Mouse (Mus musculus) heart, adult 2 months (tissue): ENCODE data around the gene Zbtb17. TPM values are rescaled to one million over a fixed set of nuclear protein-coding genes. Genes with fewer than 3 reads are reported as not detected.

ENCODE experiments used
- DNase-seq, 2 experiments: peaks; one replicate each; pipeline ENCODE4 v3.0.0; 2021
- H3K27ac ChIP-seq: fragments of 200-600 bp; 2 replicates; pipeline ENCODE4 v1.8.1; 2022
- H3K27me3 ChIP-seq: fragments of 200-500 bp; 2 replicates; pipeline ENCODE4 v1.6.1; 2012; ENCODE audit warnings: mild to moderate bottlenecking, low read length, inconsistent platforms, mixed read lengths; ENCODE audit not compliant: control insufficient read depth, insufficient read depth
- H3K36me3 ChIP-seq: fragments of 200-500 bp; 2 replicates; pipeline ENCODE4 v1.6.1; 2012; ENCODE audit warnings: low read length, inconsistent platforms; ENCODE audit not compliant: control insufficient read depth, insufficient read depth
- H3K4me1 ChIP-seq: fragments of 200-500 bp; 2 replicates; pipeline ENCODE4 v1.6.1; 2011; ENCODE audit warnings: low read length; ENCODE audit not compliant: control insufficient read depth, insufficient read depth
- H3K4me3 ChIP-seq: fragments of 200-600 bp; 2 replicates; pipeline ENCODE4 v1.8.1; 2022
- H3K79me2 ChIP-seq: fragments of 200-500 bp; replicated peaks from 2 replicates; pipeline ENCODE4 v1.6.1; 2012; ENCODE audit warnings: mild to moderate bottlenecking, inconsistent platforms, low read length, moderate library complexity, mixed read lengths; ENCODE audit not compliant: control insufficient read depth, insufficient read depth
- H3K9ac ChIP-seq: fragments of 200-500 bp; 2 replicates; pipeline ENCODE4 v1.6.1; 2012; ENCODE audit warnings: low read depth, mild to moderate bottlenecking, control low read depth, inconsistent platforms, low read length, mixed read lengths
- CTCF ChIP-seq: fragments of 200-600 bp; IDR thresholded peaks from 2 replicates; pipeline ENCODE4 v1.8.1; 2022; ENCODE audit warnings: antibody characterized with exemption, mild to moderate bottlenecking, moderate library complexity
- EP300 ChIP-seq: fragments of 200-500 bp; IDR thresholded peaks from 2 replicates; pipeline ENCODE4 v1.6.1; 2011; ENCODE audit warnings: low read depth, low read length, control low read depth; ENCODE audit not compliant: insufficient read depth
- POLR2A ChIP-seq: fragments of 200-500 bp; IDR thresholded peaks from 2 replicates; pipeline ENCODE4 v1.6.1; 2011; ENCODE audit warnings: mild to moderate bottlenecking, low read depth, low read length, control low read depth; ENCODE audit not compliant: insufficient read depth
- WGBS: fragments of 180-500 bp; shearing (Covaris S2); methylation state at CpG from one replicate; pipeline ENCODE4 v1.1.7; 2018; 5-methylcytosine and 5-hydroxymethylcytosine counted together
- intact Hi-C: fragments of 180-260 bp; cut with DNase I; formaldehyde crosslinking; loops from one replicate; pipeline ENCODE4 v1.15.1; 2025
- polyA plus RNA-seq: library from polyadenylated mRNA; depleted of rRNA; stranded (reverse); fragments of >200 nt; gene quantifications from 2 replicates; pipeline ENCODE4 v1.2.3, GENCODE M21; 2012
- total RNA-seq, 2 experiments: library from RNA; stranded (reverse); gene quantifications; 2 replicates each; pipeline ENCODE4 v1.2.3; 2021

Zbtb17 gene
- total and polyA plus RNA-seq, 3 experiments: 22.9 to 26.4 (median 23.3) TPM

- Histone ChIP-seq H3K4me1 (peaks cover 2% of the 10 kb centered on the region; the same call in 1 of the 2 replicates), H3K4me3 (no peak overlapping the region), H3K79me2 (peaks cover 4% of the 10 kb centered on the region), H3K36me3 (no peaks in the 10 kb centered on the region), H3K27ac (no peak overlapping the region), H3K9ac (no peak overlapping the region), H3K27me3 (no peaks in the 10 kb centered on the region)
- TF ChIP-seq EP300 (no peak), POLR2A (no peak), CTCF (no peak)
- WGBS: 90% methylated on average over 3 of the region's 3 CpGs
- no peak for DNase-seq
- intact Hi-C loops: no loop called here
Observed at GRCm38 (mm10) chr4:141458888-141459287, 14.4 kb downstream of the Zbtb17 start.

DNA sequence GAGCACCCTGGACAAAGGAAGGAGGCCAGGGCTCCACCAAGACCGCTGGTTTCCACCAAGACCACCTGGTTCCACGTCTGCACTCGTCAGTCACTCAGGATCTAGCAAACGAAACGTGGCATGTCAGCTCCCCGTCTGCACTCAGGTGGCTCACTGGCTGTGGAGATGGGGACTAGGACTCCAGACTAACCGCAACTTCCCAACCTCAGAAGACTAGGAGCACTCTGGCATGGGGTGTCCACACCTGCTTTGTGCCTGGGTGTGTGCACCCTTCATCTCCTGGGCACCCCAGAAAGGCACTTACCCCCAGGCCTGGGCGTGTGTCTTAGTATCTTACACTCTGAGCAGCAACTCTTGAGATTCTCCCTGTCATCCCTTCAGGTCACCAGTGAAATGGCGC is 15.3 kb downstream of the Zbtb17 start:
- no peak for DNase-seq
- no peaks in the 10 kb centered on the region for H3K36me3 ChIP-seq
- intact Hi-C loops: loop anchor here (2.0 kb wide), 1 partner anchor 29 kb away; no protein-coding TSS in a partner anchor
- H3K9ac ChIP-seq: no peak overlapping the region
- 89% methylated on average over 9 of the region's 9 CpGs for WGBS
- H3K27ac ChIP-seq: no peak overlapping the region
- peaks cover 2% of the 10 kb centered on the region; the same call in 1 of the 2 replicates for H3K4me1 ChIP-seq
- H3K27me3 ChIP-seq: no peaks in the 10 kb centered on the region
- H3K79me2 ChIP-seq: peaks cover 4% of the 10 kb centered on the region
- TF ChIP-seq EP300: no peak
- TF ChIP-seq POLR2A: no peak
- TF ChIP-seq CTCF: no peak
- no peak overlapping the region for H3K4me3 ChIP-seq

DNA sequence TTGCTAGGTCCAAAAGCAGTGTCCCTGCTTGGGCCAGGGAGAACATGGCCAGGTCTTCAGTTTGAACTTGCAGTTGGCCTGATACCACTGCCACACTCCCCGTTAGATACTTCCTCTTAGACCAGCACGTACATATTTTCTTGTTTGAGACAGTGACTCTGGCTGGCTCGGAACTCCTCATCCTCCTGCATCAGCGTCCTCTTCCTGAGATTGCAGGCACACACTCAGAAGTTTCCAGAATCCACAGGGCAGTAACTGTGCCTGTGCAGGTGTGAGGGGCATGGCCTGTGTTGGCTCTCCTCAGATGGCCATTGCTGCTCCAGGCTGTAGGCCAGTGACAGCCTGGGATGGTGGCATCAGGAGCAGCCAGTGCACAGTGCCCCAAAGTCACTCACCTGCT is 16.0 kb downstream of the Zbtb17 start:
- WGBS: 77% methylated on average over 4 of the region's 4 CpGs
- DNase-seq: no peak
- intact Hi-C loops: loop anchor here (2.0 kb wide), 1 partner anchor 30 kb away; no protein-coding TSS in a partner anchor
- Histone ChIP-seq H3K79me2 (peaks cover 4% of the 10 kb centered on the region), H3K27ac (no peak overlapping the region), H3K4me3 (no peak overlapping the region), H3K4me1 (peaks cover 1% of the 10 kb centered on the region; the same call in 1 of the 2 replicates), H3K36me3 (no peaks in the 10 kb centered on the region), H3K27me3 (no peaks in the 10 kb centered on the region), H3K9ac (no peak overlapping the region)
- TF ChIP-seq CTCF: no peak
- TF ChIP-seq POLR2A: no peak
- no peak for TF ChIP-seq EP300

- H3K9ac ChIP-seq: no peak overlapping the region
- WGBS: 72% methylated on average over 12 of the region's 12 CpGs
- intact Hi-C loops: loop anchor here (2.0 kb wide), 1 partner anchor 30 kb away; no protein-coding TSS in a partner anchor
- H3K4me3 ChIP-seq: no peak overlapping the region
- H3K36me3 ChIP-seq: no peaks in the 10 kb centered on the region
- H3K27ac ChIP-seq: no peak overlapping the region
- no peak for DNase-seq
- H3K79me2 ChIP-seq: peaks cover 4% of the 10 kb centered on the region
- no peaks in the 10 kb centered on the region for H3K27me3 ChIP-seq
- no peak for TF ChIP-seq POLR2A
- no peak for TF ChIP-seq EP300
- no peak for TF ChIP-seq CTCF
- peaks cover 1% of the 10 kb centered on the region; the same call in 1 of the 2 replicates for H3K4me1 ChIP-seq
Observed at GRCm38 (mm10) chr4:141461088-141461487, 16.6 kb downstream of the Zbtb17 start.

DNA sequence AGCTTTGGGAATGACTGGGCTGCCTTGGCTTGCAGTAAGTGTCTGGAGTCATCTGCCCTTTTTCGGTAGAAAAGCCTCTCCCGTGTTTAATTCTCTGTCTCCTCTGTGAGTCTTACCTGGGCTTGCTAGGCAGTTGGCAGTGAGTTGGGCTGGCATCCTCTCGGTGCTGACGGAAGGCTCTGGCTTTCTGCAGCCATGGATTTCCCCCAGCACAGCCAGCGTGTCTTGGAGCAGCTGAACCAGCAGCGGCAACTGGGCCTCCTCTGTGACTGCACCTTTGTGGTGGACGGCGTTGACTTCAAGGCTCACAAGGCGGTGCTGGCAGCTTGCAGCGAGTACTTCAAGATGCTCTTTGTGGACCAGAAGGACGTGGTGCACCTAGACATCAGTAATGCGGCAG is 17.1 kb downstream of the Zbtb17 start:
- WGBS: 86% methylated on average over 12 of the region's 12 CpGs
- intact Hi-C loops: loop anchor here (2.0 kb wide), 1 partner anchor 31 kb away; no protein-coding TSS in a partner anchor
- TF ChIP-seq CTCF: no peak
- no peak overlapping the region for H3K9ac ChIP-seq
- H3K27me3 ChIP-seq: no peaks in the 10 kb centered on the region
- no peak overlapping the region for H3K27ac ChIP-seq
- H3K4me3 ChIP-seq: no peak overlapping the region
- peaks cover 3% of the 10 kb centered on the region for H3K79me2 ChIP-seq
- H3K36me3 ChIP-seq: no peaks in the 10 kb centered on the region
- H3K4me1 ChIP-seq: peaks cover 1% of the 10 kb centered on the region; the same call in 1 of the 2 replicates
- no peak for DNase-seq

GRCm38 (mm10) chr4:141463472-141463871 is 19.0 kb downstream of the Zbtb17 start:
- Histone ChIP-seq H3K4me1 (peaks cover under 1% of the 10 kb centered on the region; the same call in 1 of the 2 replicates), H3K27me3 (no peaks in the 10 kb centered on the region), H3K4me3 (no peak overlapping the region), H3K9ac (no peak overlapping the region), H3K27ac (no peak overlapping the region), H3K36me3 (no peaks in the 10 kb centered on the region), H3K79me2 (peaks cover 3% of the 10 kb centered on the region)
- no peak for DNase-seq
- TF ChIP-seq EP300 (no peak), POLR2A (no peak), CTCF (no peak)
- intact Hi-C loops: no loop called here
- 67% methylated on average over 14 of the region's 14 CpGs for WGBS
